Mouse (Mus musculus) thymus, postnatal 4 days (tissue): ENCODE data around the gene Rsc1a1.

ENCODE experiments used
- DNase-seq: peaks from one replicate; pipeline ENCODE4 v3.0.0; 2021

Gene Rsc1a1

DNA sequence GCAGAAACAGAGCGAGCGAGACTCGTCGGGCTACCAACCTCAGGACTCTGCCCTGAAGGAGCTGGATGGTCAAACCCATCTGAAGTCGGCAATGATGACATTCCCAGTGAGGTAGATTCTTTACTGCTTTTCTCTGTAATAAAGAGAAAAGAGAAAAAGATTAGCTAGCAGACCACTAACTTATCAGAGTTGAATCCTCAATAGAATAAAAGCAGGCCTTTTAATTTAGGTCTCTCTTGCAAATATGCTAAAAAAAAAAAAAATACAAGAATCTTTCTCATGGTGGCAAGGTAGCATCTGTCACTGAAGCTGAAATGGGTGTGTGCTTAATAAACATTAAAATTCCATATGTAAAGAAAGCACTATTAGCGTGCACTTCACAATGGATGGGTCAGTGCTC lies at the start of gene Rsc1a1:
Rsc1a1 (minus strand) TSS at position 101 of the 400 bp plus-strand sequence.
- no peak for DNase-seq

GRCm38 (mm10) chr4:141735206-141735560 lies 49.8 kb upstream of the Rsc1a1 start:
- DNase-seq, result no peak

DNA sequence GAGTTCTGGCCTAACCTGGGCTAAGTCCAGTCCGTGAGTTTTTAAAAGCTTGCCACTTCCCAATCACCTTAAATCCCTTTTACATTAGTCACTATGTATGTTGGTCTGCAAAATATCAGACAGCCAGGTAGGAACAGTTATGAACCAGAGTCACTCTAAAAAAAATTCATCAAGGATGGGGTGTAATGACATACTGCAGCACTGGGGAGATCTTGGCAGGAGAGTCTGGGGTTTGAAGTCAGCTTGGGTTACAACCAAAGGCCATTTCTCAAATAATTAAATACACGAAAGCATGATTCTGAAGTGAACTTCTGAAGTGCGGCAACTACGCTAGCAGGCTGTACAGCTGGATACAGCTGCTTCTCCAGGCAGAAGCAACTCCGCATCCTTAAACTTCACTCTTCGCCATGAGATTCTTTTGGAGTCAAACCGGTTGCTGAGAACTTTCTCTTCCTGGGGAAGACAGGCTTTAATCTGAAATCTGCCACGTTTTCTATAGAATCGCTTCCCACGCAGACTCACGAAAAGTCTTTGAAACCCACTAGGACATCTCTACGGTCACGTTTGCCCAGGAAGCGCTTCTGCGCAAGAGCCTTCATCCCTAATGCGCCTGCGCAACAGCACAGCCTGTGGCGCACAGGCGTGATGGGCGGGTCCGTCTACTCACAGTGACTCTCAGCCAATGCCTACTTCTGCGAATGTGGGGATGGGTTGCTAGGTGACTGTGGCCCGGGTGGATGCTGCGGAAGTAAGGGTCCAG lies 49.2 kb upstream of the Rsc1a1 start:
- peak; percentile 93 for DNase-seq

- DNase-seq, result no peak
Measured at GRCm38 (mm10) chr4:141731766-141732165, 46.4 kb upstream of the Rsc1a1 start.

GRCm38 (mm10) chr4:141730401-141730800 lies 45.0 kb upstream of the Rsc1a1 start:
- no peak for DNase-seq

DNA sequence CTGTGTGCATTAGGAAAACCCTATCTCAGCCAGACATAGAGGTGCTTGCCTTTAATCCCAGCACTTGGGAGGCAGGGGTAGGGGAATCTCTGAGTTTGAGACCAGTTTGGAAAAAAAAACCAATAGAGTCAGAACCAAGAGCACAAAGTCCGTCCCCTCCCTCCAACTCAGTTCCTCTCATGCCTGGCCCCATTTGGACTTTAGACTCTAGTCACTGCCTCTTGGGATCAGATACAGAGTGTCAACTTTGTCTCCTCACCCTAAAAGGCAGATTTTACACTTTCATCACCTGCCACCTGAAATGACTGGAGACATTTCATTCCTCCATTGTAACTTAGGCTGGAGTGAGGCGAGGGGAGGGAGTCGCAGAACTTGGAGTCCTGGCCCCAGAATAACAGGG lies 43.9 kb upstream of the Rsc1a1 start:
- no peak for DNase-seq

- no peak for DNase-seq
Measured at GRCm38 (mm10) chr4:141725738-141726137, 40.3 kb upstream of the Rsc1a1 start.

DNA sequence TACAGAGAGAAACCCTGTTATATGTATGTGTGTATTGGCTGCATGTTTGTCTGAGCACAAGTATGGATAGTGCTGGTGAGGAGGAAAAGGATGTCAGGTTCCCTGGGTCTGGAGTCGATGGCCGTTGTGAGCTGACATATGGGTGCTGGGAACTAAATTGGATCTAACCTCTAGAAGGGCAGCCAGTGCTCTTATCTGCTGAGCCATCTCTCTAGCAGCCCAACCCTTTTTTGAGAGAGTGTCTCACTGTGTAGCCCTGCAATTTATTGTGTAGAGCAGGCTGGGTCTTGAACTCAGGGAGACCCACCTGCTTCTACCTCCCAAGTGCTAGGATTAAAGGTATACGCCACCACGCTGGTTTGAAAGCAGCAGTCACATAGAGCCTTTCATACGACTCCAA lies 39.9 kb upstream of the Rsc1a1 start:
- DNase-seq, result no peak

DNA sequence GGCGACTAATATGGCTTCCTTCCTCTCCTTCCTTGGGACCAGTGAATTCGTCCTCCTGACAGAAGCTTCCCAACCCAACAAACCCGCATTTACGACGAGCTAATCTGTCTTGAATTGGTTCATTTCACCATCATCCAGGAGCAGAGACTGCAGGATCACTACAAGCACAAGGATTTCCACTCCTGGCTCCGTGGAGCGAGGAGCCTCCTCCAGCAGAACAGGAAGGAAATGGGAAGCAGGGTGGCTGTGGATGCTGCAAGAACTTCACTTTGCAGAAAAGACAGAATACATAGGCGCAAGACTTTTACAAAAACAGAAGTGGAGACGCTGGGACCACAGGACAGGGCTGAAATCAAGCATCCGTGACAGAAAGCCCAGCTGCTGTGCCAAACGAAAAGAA lies 39.2 kb upstream of the Rsc1a1 start:
- DNase-seq, result no peak

GRCm38 (mm10) chr4:141723673-141724068 lies 38.3 kb upstream of the Rsc1a1 start:
- DNase-seq, result peak; percentile 26

DNA sequence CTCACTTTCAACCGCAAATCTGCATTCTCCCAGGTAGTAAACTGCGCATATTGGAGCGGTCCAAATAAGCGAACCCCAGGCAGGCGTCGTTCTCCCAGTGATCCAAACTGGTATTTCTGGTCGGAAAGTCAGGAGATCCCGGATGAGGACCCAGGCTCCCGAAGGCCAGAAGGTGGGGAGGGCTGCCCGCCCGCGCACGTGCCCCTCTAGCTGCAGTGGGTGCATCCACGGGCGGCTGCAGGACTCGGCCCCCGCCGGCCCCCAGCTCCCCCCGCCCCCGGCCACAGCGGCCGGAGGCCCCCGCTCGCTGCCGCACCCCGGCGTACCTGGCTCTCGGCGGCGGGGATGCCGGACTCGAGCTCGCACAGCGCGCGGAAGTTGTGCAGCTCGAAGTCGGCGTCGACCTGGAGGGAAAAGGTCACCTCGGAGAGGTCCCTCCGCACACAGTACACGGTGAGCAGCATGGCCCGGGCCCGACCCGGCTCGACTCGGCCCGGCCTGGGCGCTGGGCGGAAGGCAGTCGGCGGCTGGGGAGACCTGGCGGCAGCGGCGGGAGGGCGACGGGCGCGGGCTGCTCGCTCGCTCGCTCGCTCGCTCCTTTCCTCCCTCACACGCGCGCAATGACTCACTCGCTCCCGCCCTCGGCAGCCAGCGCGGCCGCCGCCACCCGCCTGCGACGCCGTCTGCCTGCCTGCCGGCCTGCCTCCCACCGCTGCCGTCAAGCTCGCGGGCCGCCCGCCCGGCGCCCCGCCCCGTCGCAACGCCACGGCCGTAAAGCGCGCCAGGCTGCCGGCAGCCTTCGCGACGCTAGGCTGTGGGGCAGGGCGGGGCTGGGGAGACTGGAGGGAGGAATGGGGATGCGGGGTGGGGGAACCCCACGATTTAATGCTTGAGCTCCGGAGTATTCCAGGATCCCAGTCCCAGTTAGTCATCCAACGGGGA lies 37.6 kb upstream of the Rsc1a1 start, which contains the start of gene Ddi2:
Ddi2 (minus strand) TSS at position 689 of the 942 bp plus-strand sequence.
- DNase-seq, result peak; percentile 95

DNA sequence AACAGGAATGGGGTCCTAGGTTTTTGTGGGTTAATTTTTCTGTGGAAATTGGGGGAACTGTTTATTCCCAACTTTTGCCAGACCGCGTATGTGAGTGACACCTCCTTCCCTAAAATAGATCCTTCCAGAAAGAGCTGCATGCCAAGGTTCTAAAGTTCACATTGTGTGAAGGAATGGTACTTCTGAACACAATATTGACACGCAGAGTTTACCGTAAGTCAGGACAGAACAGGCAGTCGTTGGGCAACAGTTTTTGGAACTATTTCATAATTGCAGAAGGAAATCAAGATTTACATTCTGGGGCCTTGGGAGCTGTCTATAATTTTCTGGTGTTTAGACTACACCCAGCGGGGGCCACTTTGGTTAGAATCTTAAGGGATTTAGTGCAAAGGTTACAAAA lies 36.6 kb upstream of the Rsc1a1 start:
- DNase-seq, result no peak

- DNase-seq, result peak; percentile 12
Measured at GRCm38 (mm10) chr4:141720761-141721523, 35.5 kb upstream of the Rsc1a1 start.

GRCm38 (mm10) chr4:141719304-141719703 lies 33.9 kb upstream of the Rsc1a1 start:
- no peak for DNase-seq

- DNase-seq, result no peak
Measured at GRCm38 (mm10) chr4:141717633-141718032, 32.2 kb upstream of the Rsc1a1 start.

DNA sequence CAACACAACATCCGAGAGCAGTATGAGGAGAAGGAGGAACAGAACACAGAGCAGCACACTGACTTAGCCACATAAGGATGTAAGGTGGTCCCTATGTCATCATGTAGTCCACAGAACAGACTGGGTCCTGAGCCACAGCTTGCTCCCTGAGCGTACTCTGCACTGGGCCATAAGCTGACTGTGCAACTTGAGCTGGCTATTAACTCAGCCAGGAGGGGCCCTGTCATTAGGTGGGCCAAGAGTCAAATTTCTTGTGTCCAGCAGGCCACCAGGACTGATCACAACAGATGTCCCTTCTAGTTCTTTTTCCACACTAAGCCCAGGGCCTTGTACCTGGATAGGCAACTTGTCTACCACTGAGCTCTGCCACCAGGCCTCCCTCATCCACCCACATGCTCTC lies 29.6 kb upstream of the Rsc1a1 start:
- no peak for DNase-seq

DNA sequence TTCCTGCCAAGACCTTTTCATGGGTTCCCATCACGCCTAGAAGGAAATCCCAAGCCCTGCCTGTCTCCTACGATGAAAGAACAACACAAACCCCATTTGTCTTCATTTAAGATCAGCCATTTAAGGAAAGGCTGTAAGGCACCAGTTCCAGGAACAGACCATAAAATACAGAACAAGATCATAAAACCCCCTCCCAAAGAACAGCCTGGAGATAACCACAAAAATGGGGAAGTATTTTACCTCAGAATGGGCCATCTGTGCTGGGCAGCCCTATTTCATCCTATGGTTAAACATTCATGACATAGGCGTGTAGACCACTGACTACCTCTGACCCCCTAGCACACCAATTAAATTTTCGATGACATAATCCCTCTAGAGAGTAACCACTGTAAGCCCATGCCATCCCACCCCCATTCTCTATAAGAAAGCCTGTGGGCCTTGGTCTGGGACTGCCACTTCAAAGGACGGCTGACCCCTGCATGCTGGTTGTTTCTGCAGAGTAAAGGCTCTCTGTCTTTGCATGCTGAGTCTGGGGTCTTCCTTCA lies 28.3 kb upstream of the Rsc1a1 start:
- DNase-seq, result no peak

DNA sequence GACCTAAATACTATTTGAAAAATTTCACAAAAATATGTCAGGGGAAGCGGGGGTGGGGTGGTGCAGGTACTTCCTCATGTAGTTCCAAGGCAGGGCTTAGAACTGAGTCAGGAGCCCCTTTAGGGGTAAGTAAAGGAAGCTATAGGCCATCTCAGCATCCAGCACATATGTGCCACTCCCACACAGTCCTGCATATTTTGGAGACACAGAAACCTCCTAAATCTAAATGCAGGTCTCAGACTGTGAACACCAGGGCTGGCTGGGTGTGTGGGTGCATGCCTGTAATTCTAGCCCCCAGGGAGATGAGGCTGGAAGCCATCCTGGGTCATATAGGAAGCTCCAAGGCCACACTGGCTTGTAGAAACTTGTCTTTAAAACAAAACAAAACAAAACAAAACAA lies 25.9 kb upstream of the Rsc1a1 start:
- no peak for DNase-seq

DNA sequence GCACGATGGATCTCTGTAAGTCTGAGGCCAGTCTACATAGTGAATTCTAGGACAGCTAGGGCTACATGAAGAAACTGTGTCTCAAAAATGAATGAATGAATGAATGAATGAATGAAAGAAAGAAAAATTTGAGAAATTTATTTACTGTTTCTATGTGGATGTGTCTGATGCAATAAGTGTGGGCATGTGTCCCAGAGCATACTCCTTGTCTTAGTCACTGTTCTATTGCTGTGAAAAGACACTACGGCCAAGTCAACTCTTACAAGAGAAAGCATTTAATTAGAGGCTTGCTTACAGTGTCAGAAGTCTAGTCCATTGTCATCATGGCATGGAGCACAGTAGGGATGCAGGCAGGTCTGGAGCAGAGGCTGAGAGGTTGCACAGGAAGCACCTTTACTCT lies 23.6 kb upstream of the Rsc1a1 start:
- no peak for DNase-seq

GRCm38 (mm10) chr4:141708005-141708404 lies 22.6 kb upstream of the Rsc1a1 start:
- DNase-seq, result no peak

- no peak for DNase-seq
Measured at GRCm38 (mm10) chr4:141705331-141705730, 19.9 kb upstream of the Rsc1a1 start.

DNA sequence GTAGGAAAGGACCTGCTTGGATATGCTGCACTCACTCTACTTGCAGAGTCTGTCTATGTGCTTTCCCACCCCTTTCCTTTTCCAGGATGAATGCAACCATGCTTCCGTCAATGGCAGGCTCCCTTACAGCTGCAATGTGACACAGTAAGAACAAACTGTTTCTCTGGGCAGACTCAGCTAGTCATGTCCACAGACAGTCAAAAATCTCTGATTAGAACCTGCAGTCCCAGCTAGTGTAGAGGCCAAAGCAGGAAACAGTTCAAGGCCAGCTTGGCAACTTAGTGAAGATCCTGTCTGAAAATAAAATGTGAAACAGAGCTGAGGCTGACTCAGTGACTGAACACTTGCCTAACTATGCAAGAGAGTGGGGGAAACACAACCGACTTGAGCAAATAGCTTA lies 19.2 kb upstream of the Rsc1a1 start:
- no peak for DNase-seq

DNA sequence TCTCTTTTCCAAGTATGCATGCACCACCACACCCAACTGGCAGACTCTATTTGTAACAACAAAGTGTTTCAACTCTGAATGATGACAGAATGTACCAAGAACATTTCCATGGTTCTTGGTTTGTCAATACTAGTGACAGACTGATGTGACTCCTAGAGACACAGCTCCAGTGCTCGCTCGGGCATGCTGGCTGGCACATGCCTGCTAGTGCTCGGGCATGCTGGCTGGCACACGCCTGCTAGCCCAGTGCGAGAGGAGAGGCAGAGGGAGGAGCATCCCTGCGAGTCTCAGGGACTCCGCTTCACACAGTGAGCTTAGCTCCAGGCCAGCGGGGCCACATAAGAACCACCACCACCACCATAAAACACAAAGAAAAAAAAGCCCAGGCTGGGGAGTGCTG lies 9.3 kb upstream of the Rsc1a1 start:
- DNase-seq, result no peak
